Mouse (Mus musculus) adrenal gland, postnatal 25 days (tissue): ENCODE measurements around the gene Ccng1. TPM values are rescaled to one million over a fixed set of nuclear protein-coding genes. Genes with fewer than 3 reads are reported as not detected.
"Not testable (repeated sequence)": the region's sequence is repeated elsewhere in the genome, so short reads cannot be mapped to it uniquely, and the experiment has no call there.

Experiments
- DNase-seq: peaks from one replicate; pipeline ENCODE4 v3.0.0; 2021; ENCODE audit warnings: mixed read lengths
- total RNA-seq: library from RNA; stranded (reverse); gene quantifications from 2 replicates; pipeline ENCODE4 v1.2.3, GENCODE M21; 2021

Ccng1 gene
- total RNA-seq, 1 experiment from 2014 or later = 64.5 TPM

DNA sequence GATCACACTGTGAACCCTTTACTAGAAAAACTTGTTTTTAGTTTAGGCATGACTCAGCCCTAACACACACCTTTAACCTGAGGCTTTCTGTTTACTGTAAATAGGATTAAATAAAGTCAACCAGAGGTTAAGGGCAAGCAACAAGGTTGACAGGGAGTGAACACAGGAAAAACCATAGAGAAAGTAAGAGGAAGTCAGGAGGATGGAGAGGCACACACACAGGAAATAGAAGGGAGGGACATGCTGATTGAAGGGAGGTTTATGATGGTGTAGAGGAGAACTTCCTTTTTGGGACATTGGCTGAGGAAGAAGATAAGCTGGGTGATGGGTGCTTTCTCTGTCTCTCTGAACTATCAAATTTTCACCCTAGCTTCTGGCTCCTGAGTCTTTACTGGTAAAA, 36.8 kb downstream of the Ccng1 start:
- no peak for DNase-seq

GRCm38 (mm10) chr11:40715524-40715923, 39.6 kb downstream of the Ccng1 start:
- DNase-seq = no peak

DNA sequence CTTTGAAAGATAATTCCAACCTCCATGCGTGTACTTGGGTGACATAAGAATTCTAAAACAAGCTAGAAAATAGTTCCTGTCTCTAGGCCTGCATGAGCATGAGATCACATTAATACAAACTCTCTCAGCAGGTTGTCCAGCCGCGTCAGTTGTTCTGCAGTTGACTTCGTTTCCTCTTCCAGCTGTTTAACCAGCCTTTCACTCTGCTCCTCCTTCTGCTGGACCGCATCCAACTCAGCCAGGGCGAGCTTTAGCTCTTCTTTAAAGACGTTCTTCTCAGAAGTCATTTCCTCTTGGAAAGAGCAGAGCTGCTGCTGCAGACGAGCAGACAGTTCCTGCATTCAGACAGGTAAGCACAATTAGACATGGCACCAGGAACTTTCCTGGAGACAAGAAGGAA, 41.3 kb downstream of the Ccng1 start:
- peak; percentile 37 for DNase-seq

DNA sequence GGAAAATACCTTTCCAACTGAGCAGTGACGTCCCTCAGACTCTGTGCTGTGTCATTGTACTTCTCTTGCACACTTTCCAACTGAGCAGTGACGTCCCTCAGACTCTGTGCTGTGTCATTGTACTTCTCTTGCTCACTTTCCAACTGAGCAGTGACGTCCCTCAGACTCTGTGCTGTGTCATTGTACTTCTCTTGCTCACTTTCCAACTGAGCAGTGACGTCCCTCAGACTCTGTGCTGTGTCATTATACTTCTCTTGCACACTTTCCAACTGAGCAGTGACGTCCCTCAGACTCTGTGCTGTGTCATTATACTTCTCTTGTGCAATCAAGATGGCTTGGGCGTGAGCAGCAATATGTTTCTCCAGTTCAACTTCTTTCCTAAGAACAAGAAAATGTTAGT, 45.2 kb downstream of the Ccng1 start:
- not testable (repeated sequence) for DNase-seq

Other genes starting within 250 kb of the Ccng1 start
- 80.6 and 102 TPM in 2 replicates for gene Mat2b, start 60.1 kb downstream of the Ccng1 start, total RNA-seq
- 3.6 and 5.4 TPM in 2 replicates for gene Hmmr, start 21.9 kb downstream of the Ccng1 start, total RNA-seq
- 30.7 and 35.4 TPM in 2 replicates for gene Nudcd2, start 21.6 kb downstream of the Ccng1 start, total RNA-seq